8 mouse cellular contexts compared by ENCODE assay signal in genomic region chr11:100738066-100738604, GRCm38 (mm10). TPM values are rescaled to one million over a fixed set of nuclear protein-coding genes. Genes with fewer than 3 reads are reported as not detected.
DNase-seq lines count a peak whose midpoint lies in the region; ATAC-seq and TF ChIP-seq lines count a peak whose summit lies in the region.

Gene Rab5c (minus strand): TSS chr11:100738215.

- peak; percentile 58; the same call in 1 of the 2 replicates for TF ChIP-seq POLR2A in bone marrow, adult 2 months (IDR thresholded peaks at IDR 0.05; ENCODE audit: borderline replicate concordance, control insufficient read depth, low read depth, low read length)
- TF ChIP-seq POLR2A in limb, embryonic 14.5 days (IDR thresholded peaks at IDR 0.05; ENCODE audit: borderline replicate concordance, extremely low read depth, insufficient read depth, insufficient read length) = 0 out of 2 replicates have a peak, but pooled peaks have one; percentile 24

- DNase-seq in 416B (ENCODE audit: low read depth) = peak; percentile 100
- peak; percentile 100 for DNase-seq in heart, adult 8-10 months (ENCODE audit: low spot score)
- DNase-seq in kidney, adult 9 months = peak; percentile 100
- peak; percentile 99 for DNase-seq in limb, embryonic 14.5 days (ENCODE audit: low spot score)
- peak; percentile 99 for DNase-seq in midbrain, postnatal 0 days (ENCODE audit: low spot score)
- peak; percentile 96 to 98 for DNase-seq in spleen, postnatal 14 days (ENCODE audit: low spot score in 2 of 2)

- no peak for TF ChIP-seq CTCF in bone marrow, adult 2 months (IDR thresholded peaks at IDR 0.05; ENCODE audit: control insufficient read depth, insufficient read depth, low read length)
- TF ChIP-seq CTCF in midbrain, postnatal 0 days (IDR thresholded peaks at IDR 0.05) = peak; percentile 42

- no peaks in the 10 kb centered on the region for H3K9me3 ChIP-seq in embryonic facial prominence, embryonic 15.5 days (replicated peaks)
- H3K9me3 ChIP-seq in limb, embryonic 14.5 days (ENCODE audit: control insufficient read depth, low read length) = no peaks in the 10 kb centered on the region
- H3K9me3 ChIP-seq in midbrain, postnatal 0 days (ENCODE audit: low read length) = no peaks in the 10 kb centered on the region

- no peaks in the 10 kb centered on the region for H3K36me3 ChIP-seq in embryonic facial prominence, embryonic 15.5 days
- peaks cover 8% of the 10 kb centered on the region for H3K36me3 ChIP-seq in limb, embryonic 14.5 days (ENCODE audit: control insufficient read depth, insufficient read depth, low read length)
- H3K36me3 ChIP-seq in midbrain, postnatal 0 days (ENCODE audit: insufficient read depth, low read length) = peaks cover 10% of the 10 kb centered on the region

- peak within 1 kb of the TSS; percentile 84 for H3K4me3 ChIP-seq in bone marrow, adult 2 months (replicated peaks; ENCODE audit: control insufficient read depth, low read depth, low read length)
- peak within 1 kb of the TSS; percentile 99 for H3K4me3 ChIP-seq in embryonic facial prominence, embryonic 15.5 days (replicated peaks)
- peak within 1 kb of the TSS; percentile 95 for H3K4me3 ChIP-seq in limb, embryonic 14.5 days (replicated peaks; ENCODE audit: low read length)
- peak within 1 kb of the TSS; percentile 96 for H3K4me3 ChIP-seq in midbrain, postnatal 0 days (ENCODE audit: low read depth, low read length)

- H3K27ac ChIP-seq in bone marrow, adult 2 months (ENCODE audit: control insufficient read depth, insufficient read depth, low read depth, low read length, poor library complexity) = peak within 1 kb of the TSS; percentile 88
- H3K27ac ChIP-seq in embryonic facial prominence, embryonic 15.5 days (replicated peaks) = peak within 1 kb of the TSS; percentile 75
- H3K27ac ChIP-seq in limb, embryonic 14.5 days (replicated peaks; ENCODE audit: low read depth, low read length) = peak within 1 kb of the TSS; percentile 14; the same call in 1 of the 2 replicates
- peak within 1 kb of the TSS; percentile 79 for H3K27ac ChIP-seq in midbrain, postnatal 0 days (ENCODE audit: low read depth, low read length)

- ATAC-seq in embryonic facial prominence, embryonic 15.5 days (ENCODE audit: insufficient number of reproducible peaks, low FRiP score, low TSS enrichment, low read depth) = peak; percentile 99
- peak; percentile 100 for ATAC-seq in limb, embryonic 14.5 days (ENCODE audit: low FRiP score, low read depth)
- peak; percentile 98 for ATAC-seq in midbrain, postnatal 0 days (ENCODE audit: low FRiP score)

- H3K27me3 ChIP-seq in embryonic facial prominence, embryonic 15.5 days = no peaks in the 10 kb centered on the region
- no peaks in the 10 kb centered on the region for H3K27me3 ChIP-seq in limb, embryonic 14.5 days (ENCODE audit: control insufficient read depth, insufficient read depth, low read length)
- no peaks in the 10 kb centered on the region for H3K27me3 ChIP-seq in midbrain, postnatal 0 days (ENCODE audit: insufficient read depth, low read length)

- under 1% methylated on average over 39 of the region's 39 CpGs for WGBS in bone marrow, adult 2 months
- WGBS in embryonic facial prominence, embryonic 15.5 days = under 1% methylated on average over 39 of the region's 39 CpGs
- under 1% methylated on average over 33 of the region's 39 CpGs for WGBS in limb, embryonic 14.5 days
- under 1% methylated on average over 39 of the region's 39 CpGs for WGBS in midbrain, postnatal 0 days

- peak within 1 kb of the TSS; percentile 75 for H3K4me2 ChIP-seq in embryonic facial prominence, embryonic 15.5 days (replicated peaks)
- peak within 1 kb of the TSS; percentile 82 for H3K4me2 ChIP-seq in limb, embryonic 14.5 days (replicated peaks; ENCODE audit: low read depth, low read length, severe bottlenecking)
- H3K4me2 ChIP-seq in midbrain, postnatal 0 days (ENCODE audit: low read depth, low read length, poor library complexity, severe bottlenecking) = peak within 1 kb of the TSS; percentile 74

- H3K9ac ChIP-seq in embryonic facial prominence, embryonic 15.5 days = peak within 1 kb of the TSS; percentile 91
- H3K9ac ChIP-seq in limb, embryonic 14.5 days (ENCODE audit: low read depth, low read length, severe bottlenecking) = peak within 1 kb of the TSS; percentile 93
- peak within 1 kb of the TSS; percentile 96 for H3K9ac ChIP-seq in midbrain, postnatal 0 days (replicated peaks; ENCODE audit: low read length, poor library complexity, severe bottlenecking)

- H3K4me1 ChIP-seq in bone marrow, adult 2 months (ENCODE audit: control insufficient read depth, insufficient read depth, low read length) = peaks cover 3% of the 10 kb centered on the region; the same call in 1 of the 2 replicates
- H3K4me1 ChIP-seq in embryonic facial prominence, embryonic 15.5 days = peaks cover 21% of the 10 kb centered on the region
- H3K4me1 ChIP-seq in limb, embryonic 14.5 days (ENCODE audit: control insufficient read depth, insufficient read depth, low read length) = peaks cover 7% of the 10 kb centered on the region; the same call in 1 of the 2 replicates
- no peaks in the 10 kb centered on the region for H3K4me1 ChIP-seq in midbrain, postnatal 0 days (ENCODE audit: insufficient read depth, low read length)

RNA-seq across cellular contexts. Expression of gene Rab5c, which starts in this region (rescaled TPM):
- polyA plus RNA-seq in bone marrow, adult 2 months (2011; ENCODE audit: insufficient read depth, insufficient read length, low replicate concordance, missing spikeins) = 91.8 and 126 TPM in 2 replicates
- 31.0 and 33.2 TPM in 2 replicates for polyA plus RNA-seq in embryonic facial prominence, embryonic 15.5 days (2015; fragmentation: Nextera tagmentation; extraction: Ambion mirVana)
- total RNA-seq in heart, adult 8-10 months (2022) = 10 to 100 TPM; 47.1 to 62.6 (median 51.0) TPM
- polyA plus RNA-seq in limb, embryonic 14.5 days (2012; rRNA removed) = 188 and 227 TPM in 2 replicates
- 73.2 and 75.1 TPM in 2 replicates for polyA plus RNA-seq in limb, embryonic 14.5 days (2014; fragmentation: Nextera tagmentation; extraction: Ambion mirVana)
- 218 and 250 TPM in 2 replicates for total RNA-seq in midbrain, postnatal 0 days (2014; rRNA removed)
- 33.8 and 34.4 TPM in 2 replicates for polyA plus RNA-seq in midbrain, postnatal 0 days (2015; fragmentation: Nextera tagmentation; extraction: Ambion mirVana)

Comparison
In these comparisons a context has a peak if more than half of its experiments do, and no peak if none do; other contexts are left out.
1. Peak in every context shown above with its lines: DNase-seq, ATAC-seq, H3K4me3 ChIP-seq and H3K27ac ChIP-seq.
2. H3K27ac ChIP-seq: peak in every context shown above with its lines; median percentile 88 in bone marrow, adult 2 months; 79 in midbrain, postnatal 0 days; 75 in embryonic facial prominence, embryonic 15.5 days; 14 in limb, embryonic 14.5 days.